Mouse (Mus musculus): ENCODE results near the gene Itpr1. TPM values are rescaled to one million over a fixed set of nuclear protein-coding genes. Genes with fewer than 3 reads are reported as not detected.

The Itpr1 gene
- polyA plus RNA-seq, 1 experiment from 2014 or later = 15.0 TPM

- no peak overlapping the region for H3K4me3 ChIP-seq (replicated peaks; ENCODE audit: low read length)
Measured at GRCm38 (mm10) chr6:108397956-108398355, 185.1 kb downstream of the Itpr1 start.

GRCm38 (mm10) chr6:108401412-108401955 lies 188.6 kb downstream of the Itpr1 start:
- Histone ChIP-seq H3K4me2 (ENCODE audit: low read length) (no peak overlapping the region), H3K27ac (ENCODE audit: low read length) (no peak overlapping the region), H3K4me3 (replicated peaks; ENCODE audit: low read length) (no peak overlapping the region), H3K9ac (replicated peaks; ENCODE audit: low read depth, low read length) (no peak overlapping the region), H3K4me1 (replicated peaks; ENCODE audit: control insufficient read depth, insufficient read depth, low read length) (no peaks in the 10 kb centered on the region), H3K36me3 (ENCODE audit: control insufficient read depth, insufficient read depth) (no peaks in the 10 kb centered on the region), H3K27me3 (replicated peaks; ENCODE audit: control insufficient read depth, insufficient read depth, low read length) (no peaks in the 10 kb centered on the region), H3K9me3 (ENCODE audit: control insufficient read depth, low read length) (no peaks in the 10 kb centered on the region)
- peak; percentile 47; the same call in 1 of the 2 replicates for ATAC-seq
- WGBS = 90% methylated on average over 10 of the region's 10 CpGs

More at GRCm38 (mm10) chr6:108397956-108398355, 185.1 kb downstream of the Itpr1 start:
- Histone ChIP-seq H3K27ac (ENCODE audit: low read length) (no peak overlapping the region), H3K4me1 (replicated peaks; ENCODE audit: control insufficient read depth, insufficient read depth, low read length) (no peaks in the 10 kb centered on the region), H3K4me2 (ENCODE audit: low read length) (no peak overlapping the region), H3K27me3 (replicated peaks; ENCODE audit: control insufficient read depth, insufficient read depth, low read length) (no peaks in the 10 kb centered on the region), H3K9me3 (ENCODE audit: control insufficient read depth, low read length) (no peaks in the 10 kb centered on the region), H3K9ac (replicated peaks; ENCODE audit: low read depth, low read length) (no peak overlapping the region), H3K36me3 (ENCODE audit: control insufficient read depth, insufficient read depth) (0 out of 2 replicates have a peak, but pooled peaks cover 3% of the 10 kb centered on the region)
- WGBS = 87% methylated on average over 3 of the region's 3 CpGs
- ATAC-seq = no peak

GRCm38 (mm10) chr6:108404736-108405135 lies 191.8 kb downstream of the Itpr1 start:
- no peak for ATAC-seq
- Histone ChIP-seq H3K4me2 (ENCODE audit: low read length) (no peak overlapping the region), H3K27me3 (replicated peaks; ENCODE audit: control insufficient read depth, insufficient read depth, low read length) (no peaks in the 10 kb centered on the region), H3K4me3 (replicated peaks; ENCODE audit: low read length) (no peak overlapping the region), H3K9me3 (ENCODE audit: control insufficient read depth, low read length) (no peaks in the 10 kb centered on the region), H3K27ac (ENCODE audit: low read length) (no peak overlapping the region), H3K4me1 (replicated peaks; ENCODE audit: control insufficient read depth, insufficient read depth, low read length) (no peaks in the 10 kb centered on the region), H3K9ac (replicated peaks; ENCODE audit: low read depth, low read length) (no peak overlapping the region), H3K36me3 (ENCODE audit: control insufficient read depth, insufficient read depth) (no peaks in the 10 kb centered on the region)
- WGBS = 90% methylated on average over 8 of the region's 8 CpGs

GRCm38 (mm10) chr6:108408053-108408452 lies 195.2 kb downstream of the Itpr1 start:
- Histone ChIP-seq H3K9ac (replicated peaks; ENCODE audit: low read depth, low read length) (no peak overlapping the region), H3K27me3 (replicated peaks; ENCODE audit: control insufficient read depth, insufficient read depth, low read length) (no peaks in the 10 kb centered on the region), H3K9me3 (ENCODE audit: control insufficient read depth, low read length) (no peaks in the 10 kb centered on the region), H3K36me3 (ENCODE audit: control insufficient read depth, insufficient read depth) (0 out of 2 replicates have a peak, but pooled peaks cover 2% of the 10 kb centered on the region), H3K4me2 (ENCODE audit: low read length) (no peak overlapping the region), H3K27ac (ENCODE audit: low read length) (no peak overlapping the region), H3K4me1 (replicated peaks; ENCODE audit: control insufficient read depth, insufficient read depth, low read length) (no peaks in the 10 kb centered on the region), H3K4me3 (replicated peaks; ENCODE audit: low read length) (no peak overlapping the region)
- ATAC-seq = peak; percentile 85
- WGBS = 93% methylated on average over 3 of the region's 3 CpGs

- 97% methylated on average over 5 of the region's 5 CpGs for whole genome bisulfite sequencing
- no peaks in the 10 kb centered on the region for H3K27me3 ChIP-seq (replicated peaks; ENCODE audit: control insufficient read depth, insufficient read depth, low read length)
- H3K4me3 ChIP-seq (replicated peaks; ENCODE audit: low read length) = no peak overlapping the region
- H3K9ac ChIP-seq (replicated peaks; ENCODE audit: low read depth, low read length) = no peak overlapping the region
- no peaks in the 10 kb centered on the region for H3K9me3 ChIP-seq (ENCODE audit: control insufficient read depth, low read length)
- 0 out of 2 replicates have a peak, but pooled peaks have one; percentile 2 for ATAC-seq
- 0 out of 2 replicates have a peak, but pooled peaks cover 2% of the 10 kb centered on the region for H3K36me3 ChIP-seq (ENCODE audit: control insufficient read depth, insufficient read depth)
- H3K4me1 ChIP-seq (replicated peaks; ENCODE audit: control insufficient read depth, insufficient read depth, low read length) = no peaks in the 10 kb centered on the region
- no peak overlapping the region for H3K4me2 ChIP-seq (ENCODE audit: low read length)
- no peak overlapping the region for H3K27ac ChIP-seq (ENCODE audit: low read length)
Measured at GRCm38 (mm10) chr6:108408726-108409125, 195.8 kb downstream of the Itpr1 start.

GRCm38 (mm10) chr6:108410771-108411170 lies 197.9 kb downstream of the Itpr1 start:
- no peak overlapping the region for H3K9ac ChIP-seq (replicated peaks; ENCODE audit: low read depth, low read length)
- H3K36me3 ChIP-seq (ENCODE audit: control insufficient read depth, insufficient read depth) = 0 out of 2 replicates have a peak, but pooled peaks cover 2% of the 10 kb centered on the region
- H3K4me3 ChIP-seq (replicated peaks; ENCODE audit: low read length) = no peak overlapping the region
- H3K27ac ChIP-seq (ENCODE audit: low read length) = no peak overlapping the region
- no peaks in the 10 kb centered on the region for H3K27me3 ChIP-seq (replicated peaks; ENCODE audit: control insufficient read depth, insufficient read depth, low read length)
- no peaks in the 10 kb centered on the region for H3K4me1 ChIP-seq (replicated peaks; ENCODE audit: control insufficient read depth, insufficient read depth, low read length)
- ATAC-seq = no peak
- H3K9me3 ChIP-seq (ENCODE audit: control insufficient read depth, low read length) = no peaks in the 10 kb centered on the region
- H3K4me2 ChIP-seq (ENCODE audit: low read length) = no peak overlapping the region
- 84% methylated on average over 16 of the region's 16 CpGs for WGBS

- no peak for ATAC-seq
- H3K9ac ChIP-seq (replicated peaks; ENCODE audit: low read depth, low read length) = no peak overlapping the region
- H3K36me3 ChIP-seq (ENCODE audit: control insufficient read depth, insufficient read depth) = 0 out of 2 replicates have a peak, but pooled peaks cover 2% of the 10 kb centered on the region
- no peak overlapping the region for H3K27ac ChIP-seq (ENCODE audit: low read length)
- no peak overlapping the region for H3K4me2 ChIP-seq (ENCODE audit: low read length)
- no peaks in the 10 kb centered on the region for H3K27me3 ChIP-seq (replicated peaks; ENCODE audit: control insufficient read depth, insufficient read depth, low read length)
- no peaks in the 10 kb centered on the region for H3K9me3 ChIP-seq (ENCODE audit: control insufficient read depth, low read length)
- H3K4me3 ChIP-seq (replicated peaks; ENCODE audit: low read length) = no peak overlapping the region
- 84% methylated on average over 4 of the region's 4 CpGs for WGBS
- H3K4me1 ChIP-seq (replicated peaks; ENCODE audit: control insufficient read depth, insufficient read depth, low read length) = no peaks in the 10 kb centered on the region
Measured at GRCm38 (mm10) chr6:108411201-108411600, 198.3 kb downstream of the Itpr1 start.

- 91% methylated on average over 8 of the region's 8 CpGs for WGBS
- Histone ChIP-seq H3K27me3 (replicated peaks; ENCODE audit: control insufficient read depth, insufficient read depth, low read length) (no peaks in the 10 kb centered on the region), H3K4me1 (replicated peaks; ENCODE audit: control insufficient read depth, insufficient read depth, low read length) (no peaks in the 10 kb centered on the region), H3K9me3 (ENCODE audit: control insufficient read depth, low read length) (no peaks in the 10 kb centered on the region), H3K4me3 (replicated peaks; ENCODE audit: low read length) (no peak overlapping the region), H3K9ac (replicated peaks; ENCODE audit: low read depth, low read length) (no peak overlapping the region), H3K4me2 (ENCODE audit: low read length) (no peak overlapping the region), H3K36me3 (ENCODE audit: control insufficient read depth, insufficient read depth) (0 out of 2 replicates have a peak, but pooled peaks cover 2% of the 10 kb centered on the region), H3K27ac (ENCODE audit: low read length) (no peak overlapping the region)
- no peak for ATAC-seq
Measured at GRCm38 (mm10) chr6:108413006-108413405, 200.1 kb downstream of the Itpr1 start.

- H3K4me2 ChIP-seq (ENCODE audit: low read length) = no peak overlapping the region
- whole genome bisulfite sequencing = 95% methylated on average over 9 of the region's 9 CpGs
- no peaks in the 10 kb centered on the region for H3K4me1 ChIP-seq (replicated peaks; ENCODE audit: control insufficient read depth, insufficient read depth, low read length)
- ATAC-seq = no peak
- no peak overlapping the region for H3K4me3 ChIP-seq (replicated peaks; ENCODE audit: low read length)
- no peaks in the 10 kb centered on the region for H3K9me3 ChIP-seq (ENCODE audit: control insufficient read depth, low read length)
- no peaks in the 10 kb centered on the region for H3K27me3 ChIP-seq (replicated peaks; ENCODE audit: control insufficient read depth, insufficient read depth, low read length)
- no peak overlapping the region for H3K9ac ChIP-seq (replicated peaks; ENCODE audit: low read depth, low read length)
- 0 out of 2 replicates have a peak, but pooled peaks cover 2% of the 10 kb centered on the region for H3K36me3 ChIP-seq (ENCODE audit: control insufficient read depth, insufficient read depth)
- H3K27ac ChIP-seq (ENCODE audit: low read length) = no peak overlapping the region
Measured at GRCm38 (mm10) chr6:108413593-108413992, 200.7 kb downstream of the Itpr1 start.
